Mouse (Mus musculus): ENCODE data around the gene Atp1a2. TPM values are rescaled to one million over a fixed set of nuclear protein-coding genes. Genes with fewer than 3 reads are reported as not detected.
"Not testable (repeated sequence)": the region's sequence is repeated elsewhere in the genome, so short reads cannot be mapped to it uniquely, and the experiment has no call there.

Gene Atp1a2
- total RNA-seq, 2 experiments from 2014 or later: 930 to 1,020 TPM

- intact Hi-C loops (cut with DNase I): no loop called here
- DNase-seq: no peak
Measured at GRCm38 (mm10) chr1:172279768-172280509, 17.9 kb downstream of the Atp1a2 start.

GRCm38 (mm10) chr1:172278328-172278727 is 19.5 kb downstream of the Atp1a2 start:
- intact Hi-C loops (cut with DNase I): no loop called here
- DNase-seq: no peak

- no peak for DNase-seq
- intact Hi-C loops (cut with DNase I): no loop called here
Measured at GRCm38 (mm10) chr1:172277172-172277571, 20.7 kb downstream of the Atp1a2 start.

- no peak for DNase-seq
- intact Hi-C loops (cut with DNase I): loop anchor here (5.0 kb wide), 1 partner anchor 33 kb away; no protein-coding TSS in a partner anchor
Measured at GRCm38 (mm10) chr1:172274547-172274946, 23.3 kb downstream of the Atp1a2 start.

GRCm38 (mm10) chr1:172274116-172274515 is 23.7 kb downstream of the Atp1a2 start:
- intact Hi-C loops (cut with DNase I): loop anchor here (5.0 kb wide), 1 partner anchor 33 kb away; no protein-coding TSS in a partner anchor
- no peak for DNase-seq

GRCm38 (mm10) chr1:172273386-172273785 is 24.5 kb downstream of the Atp1a2 start:
- no peak for DNase-seq
- intact Hi-C loops (cut with DNase I): loop anchor here (5.0 kb wide), 1 partner anchor 34 kb away; no protein-coding TSS in a partner anchor

- DNase-seq: no peak
- intact Hi-C loops (cut with DNase I): loop anchor here (5.0 kb wide), 1 partner anchor 36 kb away; no protein-coding TSS in a partner anchor
Measured at GRCm38 (mm10) chr1:172271765-172272164, 26.1 kb downstream of the Atp1a2 start.

GRCm38 (mm10) chr1:172271208-172271607 is 26.7 kb downstream of the Atp1a2 start:
- intact Hi-C loops (cut with DNase I): loop anchor here (5.0 kb wide), 1 partner anchor 36 kb away; no protein-coding TSS in a partner anchor
- DNase-seq: no peak

- DNase-seq: no peak
- intact Hi-C loops (cut with DNase I): no loop called here
Measured at GRCm38 (mm10) chr1:172261477-172262078, 36.3 kb downstream of the Atp1a2 start, which contains the start of gene Igsf8. Gene Igsf8 (plus strand): TSS chr1:172261641.

- intact Hi-C loops (cut with DNase I): no loop called here
Measured at GRCm38 (mm10) chr1:172258314-172258713, 39.5 kb downstream of the Atp1a2 start, which contains the start of gene Atp1a4. Gene Atp1a4 (minus strand): TSS chr1:172258414.

GRCm38 (mm10) chr1:172247679-172248078 is 50.2 kb downstream of the Atp1a2 start:
- intact Hi-C loops (cut with DNase I): loop anchor here (5.0 kb wide), 4 partner anchors 40 to 100 kb away; partner anchors contain the start of genes Dcaf8 and Pea15a
- peak in 1 of 2 experiments; percentile 23 for DNase-seq

More at GRCm38 (mm10) chr1:172258314-172258713, 39.5 kb downstream of the Atp1a2 start, which contains the start of gene Atp1a4:
- DNase-seq: no peak

- DNase-seq: no peak
- intact Hi-C loops (cut with DNase I): loop anchor here (5.0 kb wide), 4 partner anchors 40 to 100 kb away; partner anchors contain the start of genes Dcaf8 and Pea15a
Measured at GRCm38 (mm10) chr1:172247216-172247615, 50.6 kb downstream of the Atp1a2 start.

GRCm38 (mm10) chr1:172244645-172245044 is 53.2 kb downstream of the Atp1a2 start:
- not testable (repeated sequence) for DNase-seq
- intact Hi-C loops (cut with DNase I): loop anchor here (5.0 kb wide), 4 partner anchors 37 to 97 kb away; partner anchors contain the start of genes Dcaf8 and Pea15a

GRCm38 (mm10) chr1:172243547-172244205 is 54.2 kb downstream of the Atp1a2 start:
- intact Hi-C loops (cut with DNase I): loop anchor here (1.0 kb wide), 1 partner anchor 24 kb away; the partner anchor contains the start of gene Casq1
- DNase-seq: peak; percentile 52 to 53

GRCm38 (mm10) chr1:172242401-172242800 is 55.5 kb downstream of the Atp1a2 start:
- no peak for DNase-seq
- intact Hi-C loops (cut with DNase I): no loop called here

- no peak for DNase-seq
- intact Hi-C loops (cut with DNase I): no loop called here
Measured at GRCm38 (mm10) chr1:172240945-172241708, 56.7 kb downstream of the Atp1a2 start.

- intact Hi-C loops (cut with DNase I): no loop called here
- no peak for DNase-seq
Measured at GRCm38 (mm10) chr1:172229215-172229614, 68.6 kb downstream of the Atp1a2 start.

- no peak for DNase-seq
- intact Hi-C loops (cut with DNase I): no loop called here
Measured at GRCm38 (mm10) chr1:172228209-172228608, 69.7 kb downstream of the Atp1a2 start.
